Mouse (Mus musculus) heart, embryonic 13.5 days (tissue): ENCODE measurements around the gene Ckap5. TPM values are rescaled to one million over a fixed set of nuclear protein-coding genes. Genes with fewer than 3 reads are reported as not detected.
A peak's percentile ranks its signal among the peaks of the same experiment; 100 is the strongest.
"Not testable (repeated sequence)": the region's sequence is repeated elsewhere in the genome, so short reads cannot be mapped to it uniquely, and the experiment has no call there.

ENCODE experiments used
- ATAC-seq: fragments of 200-750 bp; cut with Nextera tagmentation; 2 replicates; pipeline ENCODE4 v1.8.0; 2017; ENCODE audit warnings: moderate TSS enrichment; ENCODE audit not compliant: insufficient number of reproducible peaks, low FRiP score, low TSS enrichment; ENCODE audit errors: extremely low read depth
- H3K27ac ChIP-seq: fragments of 300-500 bp; sonication (generic); replicated peaks from 2 replicates; pipeline ENCODE4 v1.5.1; 2015; ENCODE audit warnings: moderate library complexity, mild to moderate bottlenecking, inconsistent platforms
- H3K27me3 ChIP-seq: fragments of 300-500 bp; sonication (generic); replicated peaks from 2 replicates; pipeline ENCODE4 v1.6.1; 2015; ENCODE audit warnings: mild to moderate bottlenecking, inconsistent platforms
- H3K36me3 ChIP-seq: fragments of 300-500 bp; sonication (generic); 2 replicates; pipeline ENCODE4 v1.6.1; 2015; ENCODE audit warnings: mild to moderate bottlenecking, inconsistent platforms
- H3K4me1 ChIP-seq: fragments of 300-500 bp; sonication (generic); 2 replicates; pipeline ENCODE4 v1.6.1; 2015; ENCODE audit warnings: inconsistent platforms
- H3K4me2 ChIP-seq: fragments of 300-500 bp; sonication (generic); 2 replicates; pipeline ENCODE4 v1.6.1; 2015; ENCODE audit warnings: inconsistent platforms, mild to moderate bottlenecking, moderate library complexity
- H3K4me3 ChIP-seq: fragments of 300-500 bp; sonication (generic); 2 replicates; pipeline ENCODE4 v1.5.1; 2015; ENCODE audit warnings: moderate library complexity, mild to moderate bottlenecking, inconsistent platforms
- H3K9ac ChIP-seq: fragments of 300-500 bp; sonication (generic); 2 replicates; pipeline ENCODE4 v1.6.1; 2015; ENCODE audit warnings: inconsistent platforms, mild to moderate bottlenecking, moderate library complexity
- H3K9me3 ChIP-seq: fragments of 300-500 bp; sonication (generic); 2 replicates; pipeline ENCODE4 v1.6.1; 2016; ENCODE audit warnings: inconsistent platforms
- WGBS: fragments of 180-500 bp; shearing (Covaris S2); methylation state at CpG from one replicate; pipeline ENCODE4 v1.1.7; 2015; ENCODE audit warnings: mixed read lengths; 5-methylcytosine and 5-hydroxymethylcytosine counted together
- polyA plus RNA-seq: library from polyadenylated mRNA; unstranded; fragments of >200 nt; fragmentation: Nextera tagmentation; extraction: Ambion mirVana; gene quantifications from 2 replicates; pipeline ENCODE4 v1.2.1, GENCODE M21; 2015

Gene Ckap5
- polyA plus RNA-seq, 1 experiment from 2014 or later = 63.1 TPM

- no peak for ATAC-seq
- 20% methylated on average over 2 of the region's 2 CpGs for WGBS
- Histone ChIP-seq H3K4me3 (no peak overlapping the region), H3K4me2 (no peak overlapping the region), H3K36me3 (peaks cover 18% of the 10 kb centered on the region), H3K27me3 (no peaks in the 10 kb centered on the region), H3K9me3 (no peaks in the 10 kb centered on the region), H3K4me1 (peaks cover 6% of the 10 kb centered on the region), H3K9ac (no peak overlapping the region), H3K27ac (0 out of 2 replicates have a peak overlapping the region, but pooled peaks have one; percentile 21)
These were observed 9.4 kb upstream of the Ckap5 start for GRCm38 (mm10) chr2:91517186-91517585.

GRCm38 (mm10) chr2:91527147-91527486 is 555 bp downstream of the Ckap5 start:
- WGBS = under 1% methylated on average over 15 of the region's 15 CpGs
- peaks cover 12% of the 10 kb centered on the region for H3K36me3 ChIP-seq
- H3K4me1 ChIP-seq = peaks cover 15% of the 10 kb centered on the region
- peak overlapping the region; percentile 98 for H3K4me3 ChIP-seq
- peak overlapping the region; percentile 75 for H3K27ac ChIP-seq
- peak overlapping the region; percentile 97 for H3K9ac ChIP-seq
- ATAC-seq = peak; percentile 52
- H3K27me3 ChIP-seq = no peaks in the 10 kb centered on the region
- H3K4me2 ChIP-seq = peak overlapping the region; percentile 84
- H3K9me3 ChIP-seq = peaks cover 8% of the 10 kb centered on the region; the same call in 1 of the 2 replicates

- ATAC-seq = peak; percentile 92
- peak overlapping the region; percentile 80 for H3K9ac ChIP-seq
These were observed 11.1 kb downstream of the Ckap5 start for GRCm38 (mm10) chr2:91537588-91538205.

GRCm38 (mm10) chr2:91568125-91568524 is 41.6 kb downstream of the Ckap5 start:
- no peak overlapping the region for H3K4me3 ChIP-seq
- ATAC-seq = no peak
- 89% methylated on average over 2 of the region's 2 CpGs for WGBS
- peaks cover 86% of the 10 kb centered on the region for H3K36me3 ChIP-seq
- H3K9me3 ChIP-seq = no peaks in the 10 kb centered on the region
- H3K4me1 ChIP-seq = no peaks in the 10 kb centered on the region
- no peak overlapping the region for H3K9ac ChIP-seq
- H3K27me3 ChIP-seq = no peaks in the 10 kb centered on the region
- H3K4me2 ChIP-seq = no peak overlapping the region
- H3K27ac ChIP-seq = no peak overlapping the region

More at GRCm38 (mm10) chr2:91537588-91538205, 11.1 kb downstream of the Ckap5 start:
- Histone ChIP-seq H3K4me2 (peak overlapping the region; percentile 83), H3K4me3 (peak overlapping the region; percentile 59), H3K27me3 (no peaks in the 10 kb centered on the region), H3K4me1 (peaks cover 24% of the 10 kb centered on the region), H3K9me3 (no peaks in the 10 kb centered on the region), H3K36me3 (peaks cover 5% of the 10 kb centered on the region), H3K27ac (peak overlapping the region; percentile 82)
- WGBS = under 1% methylated on average over 17 of the region's 17 CpGs

GRCm38 (mm10) chr2:91580894-91581293 is 54.3 kb downstream of the Ckap5 start:
- Histone ChIP-seq H3K36me3 (peaks cover 85% of the 10 kb centered on the region), H3K27me3 (no peaks in the 10 kb centered on the region)

GRCm38 (mm10) chr2:91586242-91586641 is 59.7 kb downstream of the Ckap5 start:
- no peaks in the 10 kb centered on the region for H3K9me3 ChIP-seq
- no peaks in the 10 kb centered on the region for H3K27me3 ChIP-seq
- H3K27ac ChIP-seq = no peak overlapping the region
- H3K9ac ChIP-seq = no peak overlapping the region
- H3K4me2 ChIP-seq = no peak overlapping the region
- peaks cover 85% of the 10 kb centered on the region for H3K36me3 ChIP-seq
- H3K4me3 ChIP-seq = no peak overlapping the region
- ATAC-seq = no peak
- no peaks in the 10 kb centered on the region for H3K4me1 ChIP-seq
- 87% methylated on average over 1 of the region's 1 CpGs for WGBS

More at GRCm38 (mm10) chr2:91580894-91581293, 54.3 kb downstream of the Ckap5 start:
- no peaks in the 10 kb centered on the region for H3K4me1 ChIP-seq
- no peaks in the 10 kb centered on the region for H3K9me3 ChIP-seq
- WGBS = 92% methylated on average over 1 of the region's 1 CpGs
- H3K9ac ChIP-seq = no peak overlapping the region
- ATAC-seq = no peak
- H3K4me3 ChIP-seq = no peak overlapping the region
- no peak overlapping the region for H3K27ac ChIP-seq
- H3K4me2 ChIP-seq = no peak overlapping the region

GRCm38 (mm10) chr2:91600475-91600874 is 73.9 kb downstream of the Ckap5 start:
- H3K9me3 ChIP-seq = no peaks in the 10 kb centered on the region
- no peak for ATAC-seq
- no peaks in the 10 kb centered on the region for H3K27me3 ChIP-seq
- H3K4me3 ChIP-seq = no peak overlapping the region
- H3K4me2 ChIP-seq = no peak overlapping the region
- H3K27ac ChIP-seq = no peak overlapping the region
- no peak overlapping the region for H3K9ac ChIP-seq
- no peaks in the 10 kb centered on the region for H3K4me1 ChIP-seq
- peaks cover 93% of the 10 kb centered on the region for H3K36me3 ChIP-seq
- 91% methylated on average over 4 of the region's 4 CpGs for WGBS

GRCm38 (mm10) chr2:91602389-91602788 is 75.8 kb downstream of the Ckap5 start:
- no peak for ATAC-seq
- Histone ChIP-seq H3K4me1 (no peaks in the 10 kb centered on the region), H3K27ac (no peak overlapping the region), H3K27me3 (no peaks in the 10 kb centered on the region), H3K9me3 (no peaks in the 10 kb centered on the region), H3K4me3 (no peak overlapping the region), H3K36me3 (peaks cover 93% of the 10 kb centered on the region), H3K4me2 (no peak overlapping the region), H3K9ac (no peak overlapping the region)
- WGBS = 89% methylated on average over 4 of the region's 4 CpGs

GRCm38 (mm10) chr2:91609370-91609769 is 82.8 kb downstream of the Ckap5 start:
- peaks cover 90% of the 10 kb centered on the region for H3K36me3 ChIP-seq

GRCm38 (mm10) chr2:91622356-91622755 is 95.8 kb downstream of the Ckap5 start:
- peaks cover 65% of the 10 kb centered on the region for H3K36me3 ChIP-seq
- H3K27ac ChIP-seq = no peak overlapping the region
- H3K4me1 ChIP-seq = no peaks in the 10 kb centered on the region
- H3K4me2 ChIP-seq = no peak overlapping the region
- no peak overlapping the region for H3K4me3 ChIP-seq
- no peak for ATAC-seq
- H3K9me3 ChIP-seq = no peaks in the 10 kb centered on the region
- H3K9ac ChIP-seq = no peak overlapping the region
- WGBS = 90% methylated on average over 5 of the region's 5 CpGs
- H3K27me3 ChIP-seq = no peaks in the 10 kb centered on the region

More at GRCm38 (mm10) chr2:91609370-91609769, 82.8 kb downstream of the Ckap5 start:
- not testable (repeated sequence) for H3K27me3 ChIP-seq, H3K4me3 ChIP-seq, H3K9ac ChIP-seq, H3K4me2 ChIP-seq, H3K4me1 ChIP-seq, H3K9me3 ChIP-seq, ATAC-seq, H3K27ac ChIP-seq

GRCm38 (mm10) chr2:91623366-91623765 is 96.8 kb downstream of the Ckap5 start:
- WGBS = 95% methylated on average over 7 of the region's 7 CpGs
- not testable (repeated sequence) for ATAC-seq, H3K4me3 ChIP-seq, H3K27me3 ChIP-seq, H3K9me3 ChIP-seq, H3K4me2 ChIP-seq, H3K9ac ChIP-seq, H3K4me1 ChIP-seq, H3K27ac ChIP-seq
- peaks cover 55% of the 10 kb centered on the region for H3K36me3 ChIP-seq

GRCm38 (mm10) chr2:91627486-91627885 is 100.9 kb downstream of the Ckap5 start:
- no peak overlapping the region for H3K4me3 ChIP-seq
- no peak overlapping the region for H3K27ac ChIP-seq
- WGBS = 63% methylated on average over 5 of the region's 5 CpGs
- peaks cover 14% of the 10 kb centered on the region for H3K36me3 ChIP-seq
- H3K27me3 ChIP-seq = no peaks in the 10 kb centered on the region
- no peak for ATAC-seq
- H3K9me3 ChIP-seq = no peaks in the 10 kb centered on the region
- H3K4me1 ChIP-seq = no peaks in the 10 kb centered on the region
- H3K4me2 ChIP-seq = no peak overlapping the region
- H3K9ac ChIP-seq = no peak overlapping the region
